Mouse (Mus musculus) brain, embryonic 14.5 days (tissue): ENCODE results near the gene Mab21l3.

Source experiments
- CTCF ChIP-seq: fragments of 200-500 bp; IDR thresholded peaks from 2 replicates; pipeline ENCODE4 v1.5.1; 2012; ENCODE audit warnings: inconsistent platforms, mild to moderate bottlenecking, moderate library complexity, borderline replicate concordance; ENCODE audit not compliant: insufficient read depth, insufficient read length; ENCODE audit errors: extremely low read depth
- POLR2A ChIP-seq: fragments of 200-500 bp; IDR thresholded peaks from 2 replicates; pipeline ENCODE4 v1.6.1; 2012; ENCODE audit warnings: mild to moderate bottlenecking, inconsistent platforms, borderline replicate concordance; ENCODE audit not compliant: poor library complexity, insufficient read depth, insufficient read length, severe bottlenecking; ENCODE audit errors: extremely low read depth

- TF ChIP-seq POLR2A (no peak), CTCF (no peak)
Measured at GRCm38 (mm10) chr3:101770540-101770939, 78.2 kb downstream of the Mab21l3 start.
